Mouse (Mus musculus): Measurements from ENCODE around the gene Traf5. TPM values are rescaled to one million over a fixed set of nuclear protein-coding genes. Genes with fewer than 3 reads are reported as not detected.

The Traf5 gene
- polyA plus RNA-seq (2014; fragmentation: Nextera tagmentation; extraction: Ambion mirVana): 6.5 and 8.2 TPM in 2 replicates

DNA sequence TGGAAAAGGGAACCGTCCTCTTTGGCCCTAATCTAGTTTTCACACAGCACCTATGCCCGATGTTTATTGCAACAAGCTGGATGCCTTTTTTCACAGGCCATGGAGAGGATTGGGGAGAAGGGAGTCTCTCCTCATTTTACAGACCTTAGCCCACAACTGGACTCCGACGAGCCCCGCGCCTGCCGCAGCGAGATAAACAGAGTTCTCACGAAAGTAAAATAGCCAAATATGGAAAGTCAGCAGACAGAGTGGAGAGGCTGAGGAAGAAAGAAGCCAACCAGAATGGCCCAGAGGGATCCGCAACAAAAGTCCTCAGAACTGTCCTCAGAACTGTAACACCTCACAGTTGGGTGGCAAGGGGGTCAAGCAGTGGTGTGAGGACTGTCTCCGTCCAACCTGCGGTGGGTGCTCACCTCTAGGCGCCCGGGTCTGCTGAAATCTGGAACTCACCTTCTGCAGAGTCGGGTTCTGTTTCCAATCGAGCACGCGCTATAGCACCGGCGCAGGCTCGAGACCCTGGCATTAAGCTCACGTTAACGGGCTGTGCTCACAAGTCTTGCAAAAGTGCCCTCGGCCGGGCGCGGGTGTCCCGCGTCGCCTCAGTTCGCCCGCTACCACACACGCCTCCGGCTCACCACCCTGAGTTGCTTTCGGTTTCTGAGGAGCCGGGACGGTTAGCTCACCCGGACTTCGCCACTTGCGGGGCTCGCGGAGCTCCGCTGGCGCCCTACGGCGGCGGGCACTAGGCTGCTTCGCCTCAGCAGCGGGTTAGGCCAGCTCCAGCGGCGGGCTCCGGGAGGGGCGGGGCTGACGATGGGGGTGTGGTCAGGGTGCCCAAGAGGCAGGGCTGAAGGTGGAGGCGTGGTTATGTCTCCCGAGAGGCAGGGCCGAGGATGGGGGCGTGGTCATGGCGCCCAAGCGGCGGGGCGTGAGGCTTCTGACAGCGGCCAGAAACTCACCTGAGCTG, at the start of gene Traf5:
Gene Traf5 (minus strand): TSS at position 754 of the 967 bp plus-strand sequence.
- no peaks in the 10 kb centered on the region for H3K9me3 ChIP-seq (ENCODE audit: control insufficient read depth, low read length)
- peak within 1 kb of the TSS; percentile 55 for H3K4me3 ChIP-seq (ENCODE audit: low read depth, low read length)
- ATAC-seq (ENCODE audit: insufficient number of reproducible peaks, low FRiP score, low TSS enrichment, low read depth): peak; percentile 96
- H3K36me3 ChIP-seq (ENCODE audit: control insufficient read depth, insufficient read depth, low read length): no peaks in the 10 kb centered on the region
- H3K4me2 ChIP-seq (ENCODE audit: low read depth, severe bottlenecking): peak within 1 kb of the TSS; percentile 83
- peak; percentile 97 for DNase-seq (ENCODE audit: low spot score)
- 2% methylated on average over 63 of the region's 63 CpGs for WGBS
- 0 out of 2 replicates have a peak, but pooled peaks cover 3% of the 10 kb centered on the region for H3K4me1 ChIP-seq (ENCODE audit: control insufficient read depth, insufficient read depth, low read length)
- H3K9ac ChIP-seq (ENCODE audit: low read length): peak within 1 kb of the TSS; percentile 72
- H3K27ac ChIP-seq (replicated peaks; ENCODE audit: low read depth, low read length): no peak within 1 kb of the TSS
- no peaks in the 10 kb centered on the region for H3K27me3 ChIP-seq (ENCODE audit: control insufficient read depth, insufficient read depth, low read length)

DNA sequence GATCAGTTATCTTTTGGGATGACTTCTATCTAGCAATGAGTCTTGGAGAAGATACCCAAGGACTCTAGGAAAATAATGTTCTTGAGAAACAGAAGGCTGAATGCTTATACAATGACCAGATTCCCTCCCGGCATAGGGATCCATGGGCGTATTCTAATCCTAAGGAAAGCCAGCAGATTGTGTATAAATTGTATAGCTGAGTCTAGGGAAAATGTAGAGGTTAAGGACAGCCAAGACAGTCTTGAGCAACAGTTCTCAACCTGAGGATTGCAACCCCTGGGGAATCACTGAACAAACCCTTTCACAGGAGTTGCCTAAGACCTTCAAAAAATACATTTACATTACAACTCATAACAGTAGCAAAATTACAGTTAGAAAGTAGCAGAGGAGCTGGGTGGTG, 48.0 kb upstream of the Traf5 start:
- Histone ChIP-seq H3K4me2 (ENCODE audit: low read depth, severe bottlenecking) (no peak overlapping the region), H3K9me3 (ENCODE audit: control insufficient read depth, low read length) (no peaks in the 10 kb centered on the region), H3K36me3 (ENCODE audit: control insufficient read depth, insufficient read depth, low read length) (no peaks in the 10 kb centered on the region), H3K4me3 (ENCODE audit: low read depth, low read length) (no peak overlapping the region), H3K9ac (ENCODE audit: low read length) (no peak overlapping the region), H3K27me3 (ENCODE audit: control insufficient read depth, insufficient read depth, low read length) (no peaks in the 10 kb centered on the region), H3K4me1 (ENCODE audit: control insufficient read depth, insufficient read depth, low read length) (no peaks in the 10 kb centered on the region), H3K27ac (replicated peaks; ENCODE audit: low read depth, low read length) (no peak overlapping the region)
- ATAC-seq (ENCODE audit: insufficient number of reproducible peaks, low FRiP score, low TSS enrichment, low read depth) (no peak), DNase-seq (ENCODE audit: low spot score) (no peak)
- WGBS: 95% methylated on average over 2 of the region's 2 CpGs

DNA sequence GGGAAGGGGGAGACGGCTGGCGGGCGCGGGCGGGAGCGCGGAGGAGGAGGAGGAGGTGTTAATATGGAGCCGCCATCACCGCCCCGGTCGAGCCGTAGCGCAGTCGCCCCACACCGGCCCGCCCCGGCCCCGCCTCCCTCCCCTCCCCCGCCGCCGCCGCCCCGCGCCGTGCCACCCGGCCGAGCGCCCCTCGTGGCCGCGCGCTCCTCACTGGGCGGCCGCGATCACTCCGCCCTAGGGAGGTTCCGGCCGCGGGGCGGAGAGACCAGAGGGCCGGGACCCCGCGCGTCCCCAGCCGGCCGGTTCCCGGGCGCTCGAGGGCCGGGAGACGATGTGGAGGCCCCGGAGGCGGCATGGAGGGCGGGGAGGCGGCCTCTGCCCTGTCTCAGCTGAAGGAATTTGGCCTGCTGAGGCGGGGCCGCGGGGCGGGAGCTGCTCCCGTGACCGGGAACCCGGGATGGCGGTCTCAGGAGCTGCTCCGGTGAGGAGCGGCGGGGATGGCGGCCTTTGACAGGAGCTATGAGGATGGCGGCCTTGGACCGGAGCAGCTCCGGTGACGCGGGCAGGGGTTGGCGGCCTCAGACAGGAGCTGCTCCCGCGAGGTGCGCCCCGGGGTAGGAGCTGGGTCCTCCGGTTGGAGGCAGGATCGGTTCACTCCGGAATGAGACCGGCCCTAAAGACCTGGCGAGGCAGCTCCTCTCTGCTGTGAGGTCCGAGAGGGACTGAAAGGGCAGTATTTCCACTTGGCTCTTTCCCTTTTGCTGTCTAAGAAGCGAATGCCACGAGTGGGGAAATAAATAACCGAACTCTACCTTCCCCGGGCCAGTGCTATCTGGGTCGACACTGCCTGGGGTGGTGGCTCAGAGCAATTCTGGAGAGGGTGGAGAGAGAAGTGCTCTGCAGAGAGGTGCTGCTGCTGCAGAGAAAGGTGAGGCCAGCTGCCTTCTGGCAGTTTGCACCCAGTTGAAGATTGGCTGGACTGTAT, 45.9 kb upstream of the Traf5 start, which contains the start of gene Rcor3:
Gene Rcor3 (minus strand): TSS at position 137 of the 985 bp plus-strand sequence.
- ATAC-seq (ENCODE audit: insufficient number of reproducible peaks, low FRiP score, low TSS enrichment, low read depth): peak; percentile 78
- Histone ChIP-seq H3K27ac (replicated peaks; ENCODE audit: low read depth, low read length) (peak within 1 kb of the TSS; percentile 95), H3K36me3 (ENCODE audit: control insufficient read depth, insufficient read depth, low read length) (no peaks in the 10 kb centered on the region), H3K9ac (ENCODE audit: low read length) (peak within 1 kb of the TSS; percentile 95), H3K4me1 (ENCODE audit: control insufficient read depth, insufficient read depth, low read length) (no peaks in the 10 kb centered on the region), H3K27me3 (ENCODE audit: control insufficient read depth, insufficient read depth, low read length) (no peaks in the 10 kb centered on the region), H3K4me3 (ENCODE audit: low read depth, low read length) (peak within 1 kb of the TSS; percentile 86), H3K4me2 (ENCODE audit: low read depth, severe bottlenecking) (peak within 1 kb of the TSS; percentile 97), H3K9me3 (ENCODE audit: control insufficient read depth, low read length) (no peaks in the 10 kb centered on the region)
- DNase-seq (ENCODE audit: low spot score): peak; percentile 78
- under 1% methylated on average over 49 of the region's 88 CpGs for WGBS

DNA sequence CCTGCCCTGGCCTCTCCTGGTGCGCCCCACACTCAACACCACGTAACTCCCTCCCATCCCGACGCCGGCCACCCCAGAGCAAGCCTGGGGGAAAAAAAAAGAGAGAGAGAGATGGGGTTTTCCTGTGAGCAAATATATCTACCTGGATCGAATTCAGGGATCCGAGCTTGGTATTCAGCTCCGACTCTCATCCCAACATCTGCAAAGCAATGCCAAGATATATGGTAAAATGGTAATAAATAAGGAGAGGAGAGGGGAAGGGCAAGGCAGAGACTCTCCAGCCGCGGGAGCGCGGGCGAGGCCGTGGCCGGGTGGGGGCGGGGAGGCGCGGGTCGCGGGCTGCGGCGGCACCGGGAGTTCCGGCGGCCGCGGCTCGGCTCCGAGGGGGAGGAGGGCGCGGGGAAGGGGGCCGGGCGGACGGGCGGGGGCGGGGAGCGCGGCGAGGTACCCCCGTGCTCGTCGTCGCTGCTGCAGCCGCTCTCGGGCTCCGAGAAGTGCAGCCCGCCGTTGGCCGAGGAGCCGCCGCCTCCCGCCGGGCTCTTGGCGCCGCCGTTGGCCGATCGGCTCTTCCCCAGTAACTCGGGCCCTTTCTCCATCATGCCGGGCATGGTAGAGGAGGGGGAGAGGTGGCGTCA, 45.0 kb upstream of the Traf5 start:
- Histone ChIP-seq H3K36me3 (ENCODE audit: control insufficient read depth, insufficient read depth, low read length) (no peaks in the 10 kb centered on the region), H3K4me1 (ENCODE audit: control insufficient read depth, insufficient read depth, low read length) (no peaks in the 10 kb centered on the region), H3K9ac (ENCODE audit: low read length) (peak overlapping the region; percentile 95), H3K4me3 (ENCODE audit: low read depth, low read length) (peak overlapping the region; percentile 86), H3K27ac (replicated peaks; ENCODE audit: low read depth, low read length) (peak overlapping the region; percentile 95), H3K4me2 (ENCODE audit: low read depth, severe bottlenecking) (peak overlapping the region; percentile 97), H3K27me3 (ENCODE audit: control insufficient read depth, insufficient read depth, low read length) (no peaks in the 10 kb centered on the region), H3K9me3 (ENCODE audit: control insufficient read depth, low read length) (no peaks in the 10 kb centered on the region)
- DNase-seq (ENCODE audit: low spot score) (no peak), ATAC-seq (ENCODE audit: insufficient number of reproducible peaks, low FRiP score, low TSS enrichment, low read depth) (peak; percentile 7; the same call in 1 of the 2 replicates)
- WGBS: under 1% methylated on average over 28 of the region's 61 CpGs

DNA sequence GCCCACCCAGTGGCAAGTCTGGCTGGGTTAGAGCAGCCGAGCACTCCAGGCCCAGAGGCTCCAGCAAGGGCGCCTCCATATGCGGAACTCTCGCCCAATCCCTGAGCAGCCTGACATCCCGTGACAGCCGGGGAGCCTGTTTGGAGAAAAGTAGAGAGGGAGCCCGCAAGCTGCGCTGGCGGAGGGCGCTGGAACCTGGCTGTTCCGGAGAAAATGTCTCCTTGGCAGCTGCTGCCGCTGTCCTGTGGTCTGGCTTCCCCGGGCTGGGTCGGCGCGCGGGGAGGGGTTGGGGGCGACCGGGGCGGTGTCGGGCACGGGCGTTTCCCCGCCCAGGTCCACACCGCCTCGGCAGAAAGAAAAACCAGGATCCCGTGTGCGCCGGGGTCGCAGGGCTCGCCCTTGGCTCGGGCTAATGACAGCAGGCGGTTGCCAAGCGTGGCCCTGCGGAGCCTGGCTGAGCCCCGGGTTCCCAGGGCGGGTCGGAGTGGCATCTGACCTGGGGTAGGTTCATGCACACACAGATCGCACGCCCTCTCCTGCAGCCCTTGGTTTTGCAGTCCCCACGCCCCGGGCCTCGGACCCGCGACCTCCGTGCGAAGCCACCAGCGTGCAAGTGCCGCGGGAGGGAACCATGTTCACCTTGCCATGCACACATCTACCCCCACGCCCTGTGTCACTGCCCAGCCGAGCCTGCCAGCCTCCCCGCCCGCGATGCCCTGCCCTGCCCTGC, 44.4 kb upstream of the Traf5 start:
- ATAC-seq (ENCODE audit: insufficient number of reproducible peaks, low FRiP score, low TSS enrichment, low read depth) (peak; percentile 87), DNase-seq (ENCODE audit: low spot score) (peak; percentile 85)
- WGBS: under 1% methylated on average over 53 of the region's 55 CpGs

DNA sequence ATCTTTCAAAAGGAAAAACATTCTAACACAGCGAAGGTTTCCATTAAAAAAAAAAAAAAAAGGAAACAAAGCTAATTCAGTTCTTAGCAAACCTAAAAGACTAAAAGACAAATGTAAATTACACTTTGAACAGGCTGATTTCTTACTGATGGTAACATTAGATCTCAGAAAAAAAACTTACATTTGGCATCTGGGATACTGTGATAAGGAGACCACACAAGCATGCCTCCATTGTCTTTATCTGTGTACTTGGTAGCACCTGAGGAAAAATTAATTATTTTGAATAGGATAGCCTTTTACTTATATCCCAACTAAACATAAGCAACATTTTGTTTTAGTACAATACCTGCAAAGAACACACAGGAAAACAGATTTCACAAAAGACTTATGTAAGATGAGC, 37.8 kb upstream of the Traf5 start:
- 0 out of 2 replicates have a peak, but pooled peaks cover 3% of the 10 kb centered on the region for H3K36me3 ChIP-seq (ENCODE audit: control insufficient read depth, insufficient read depth, low read length)
- no peak overlapping the region for H3K4me2 ChIP-seq (ENCODE audit: low read depth, severe bottlenecking)
- H3K27ac ChIP-seq (replicated peaks; ENCODE audit: low read depth, low read length): no peak overlapping the region
- H3K9ac ChIP-seq (ENCODE audit: low read length): no peak overlapping the region
- no peaks in the 10 kb centered on the region for H3K4me1 ChIP-seq (ENCODE audit: control insufficient read depth, insufficient read depth, low read length)
- no peak overlapping the region for H3K4me3 ChIP-seq (ENCODE audit: low read depth, low read length)
- WGBS: 91% methylated on average over 1 of the region's 1 CpGs
- DNase-seq (ENCODE audit: low spot score): no peak
- H3K27me3 ChIP-seq (ENCODE audit: control insufficient read depth, insufficient read depth, low read length): no peaks in the 10 kb centered on the region
- H3K9me3 ChIP-seq (ENCODE audit: control insufficient read depth, low read length): no peaks in the 10 kb centered on the region
- no peak for ATAC-seq (ENCODE audit: insufficient number of reproducible peaks, low FRiP score, low TSS enrichment, low read depth)

More for the DNA sequence above, 44.4 kb upstream of the Traf5 start:
- H3K36me3 ChIP-seq (ENCODE audit: control insufficient read depth, insufficient read depth, low read length): no peaks in the 10 kb centered on the region
- peak overlapping the region; percentile 95 for H3K27ac ChIP-seq (replicated peaks; ENCODE audit: low read depth, low read length)
- H3K4me3 ChIP-seq (ENCODE audit: low read depth, low read length): peak overlapping the region; percentile 86
- peak overlapping the region; percentile 95 for H3K9ac ChIP-seq (ENCODE audit: low read length)
- H3K27me3 ChIP-seq (ENCODE audit: control insufficient read depth, insufficient read depth, low read length): no peaks in the 10 kb centered on the region
- peak overlapping the region; percentile 97 for H3K4me2 ChIP-seq (ENCODE audit: low read depth, severe bottlenecking)
- H3K9me3 ChIP-seq (ENCODE audit: control insufficient read depth, low read length): no peaks in the 10 kb centered on the region
- no peaks in the 10 kb centered on the region for H3K4me1 ChIP-seq (ENCODE audit: control insufficient read depth, insufficient read depth, low read length)

DNA sequence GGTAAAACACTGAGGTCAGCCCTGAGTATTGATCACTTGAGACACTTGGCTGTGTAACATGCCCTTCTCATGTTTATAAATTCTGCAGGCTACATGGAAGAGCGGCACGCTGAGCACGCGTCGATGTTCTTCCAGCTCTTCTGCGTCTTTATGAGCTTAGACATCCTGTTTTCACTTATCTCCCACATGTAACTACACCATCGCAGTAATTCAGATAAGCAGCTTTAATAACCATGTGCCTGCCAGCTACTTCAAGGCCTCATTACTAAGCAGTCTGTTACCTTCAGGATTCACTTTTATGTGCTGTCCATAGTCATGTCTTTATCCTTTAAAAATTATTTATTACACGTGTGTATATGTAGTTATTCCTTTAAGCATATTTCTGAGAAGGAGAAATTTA, 36.0 kb upstream of the Traf5 start:
- WGBS: 91% methylated on average over 8 of the region's 8 CpGs

More for the DNA sequence above, 36.0 kb upstream of the Traf5 start:
- H3K4me3 ChIP-seq (ENCODE audit: low read depth, low read length): no peak overlapping the region
- H3K4me1 ChIP-seq (ENCODE audit: control insufficient read depth, insufficient read depth, low read length): no peaks in the 10 kb centered on the region
- H3K36me3 ChIP-seq (ENCODE audit: control insufficient read depth, insufficient read depth, low read length): 0 out of 2 replicates have a peak, but pooled peaks cover 3% of the 10 kb centered on the region
- H3K4me2 ChIP-seq (ENCODE audit: low read depth, severe bottlenecking): no peak overlapping the region
- no peaks in the 10 kb centered on the region for H3K9me3 ChIP-seq (ENCODE audit: control insufficient read depth, low read length)
- ATAC-seq (ENCODE audit: insufficient number of reproducible peaks, low FRiP score, low TSS enrichment, low read depth) (no peak), DNase-seq (ENCODE audit: low spot score) (no peak)
- H3K27me3 ChIP-seq (ENCODE audit: control insufficient read depth, insufficient read depth, low read length): no peaks in the 10 kb centered on the region
- no peak overlapping the region for H3K27ac ChIP-seq (replicated peaks; ENCODE audit: low read depth, low read length)
- H3K9ac ChIP-seq (ENCODE audit: low read length): no peak overlapping the region
